Mouse (Mus musculus) left cerebral cortex, adult 18-20 months (tissue): ENCODE results near the gene Cdc14b. TPM values are rescaled to one million over a fixed set of nuclear protein-coding genes. Genes with fewer than 3 reads are reported as not detected.

ENCODE experiments used
- DNase-seq, 2 experiments: peaks; one replicate each; pipeline ENCODE4 v3.0.0; 2021 to 2022; ENCODE audit warnings: low spot score in 2 of 2, mixed read lengths in 1 of 2
- total RNA-seq, 2 experiments: library from RNA; stranded (reverse); gene quantifications; 2 replicates each; pipeline ENCODE4 v1.2.3; 2021

The Cdc14b gene
- total RNA-seq, 2 experiments from 2014 or later = 14.3 to 15.3 TPM

DNA sequence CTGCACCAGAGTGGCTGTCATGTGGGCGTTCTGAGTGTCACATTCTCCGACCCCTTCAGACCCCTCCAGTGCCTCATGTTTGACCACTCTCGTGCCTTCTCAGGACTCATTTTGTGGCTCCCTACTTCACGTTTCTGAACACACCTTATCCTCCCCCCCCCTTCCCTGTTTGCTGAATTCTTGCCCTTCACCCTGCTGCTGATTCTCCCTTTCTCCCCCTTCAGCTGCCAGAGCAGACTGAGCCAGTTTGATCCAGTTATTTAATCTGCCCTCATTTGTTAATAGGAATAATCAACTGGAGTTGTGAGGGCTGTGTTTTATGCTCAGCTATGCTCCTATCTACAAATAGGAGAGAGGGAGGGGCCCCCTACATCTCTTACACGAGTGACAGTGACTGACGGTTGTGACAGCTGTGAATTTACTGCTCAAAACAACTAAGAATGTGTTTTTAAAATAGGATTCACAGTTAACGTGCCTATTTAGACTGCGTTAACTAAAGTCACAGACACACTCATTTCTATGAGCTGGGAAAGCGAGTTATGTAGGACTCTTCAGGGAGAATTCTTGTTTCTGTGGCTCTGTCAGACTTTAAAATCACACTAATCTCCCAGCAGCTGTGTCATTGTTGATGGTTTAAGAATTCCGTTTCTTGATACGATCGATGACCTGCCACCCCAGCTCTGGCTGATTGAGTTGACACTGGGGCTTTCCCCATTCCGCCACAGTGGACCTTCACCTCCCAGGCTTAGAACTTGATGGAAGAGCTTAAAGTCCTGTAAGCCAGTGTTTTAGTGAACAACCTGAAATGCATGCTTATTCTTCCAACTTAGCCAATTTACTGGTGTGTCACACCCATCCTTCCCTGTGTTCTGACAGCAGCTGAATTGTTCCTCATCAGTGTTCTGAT is 96.1 kb downstream of the Cdc14b start:
- DNase-seq = no peak

- DNase-seq = no peak
These were observed 97.1 kb downstream of the Cdc14b start for GRCm38 (mm10) chr13:64178000-64178399.

GRCm38 (mm10) chr13:64169746-64170145 is 105.3 kb downstream of the Cdc14b start:
- no peak for DNase-seq

DNA sequence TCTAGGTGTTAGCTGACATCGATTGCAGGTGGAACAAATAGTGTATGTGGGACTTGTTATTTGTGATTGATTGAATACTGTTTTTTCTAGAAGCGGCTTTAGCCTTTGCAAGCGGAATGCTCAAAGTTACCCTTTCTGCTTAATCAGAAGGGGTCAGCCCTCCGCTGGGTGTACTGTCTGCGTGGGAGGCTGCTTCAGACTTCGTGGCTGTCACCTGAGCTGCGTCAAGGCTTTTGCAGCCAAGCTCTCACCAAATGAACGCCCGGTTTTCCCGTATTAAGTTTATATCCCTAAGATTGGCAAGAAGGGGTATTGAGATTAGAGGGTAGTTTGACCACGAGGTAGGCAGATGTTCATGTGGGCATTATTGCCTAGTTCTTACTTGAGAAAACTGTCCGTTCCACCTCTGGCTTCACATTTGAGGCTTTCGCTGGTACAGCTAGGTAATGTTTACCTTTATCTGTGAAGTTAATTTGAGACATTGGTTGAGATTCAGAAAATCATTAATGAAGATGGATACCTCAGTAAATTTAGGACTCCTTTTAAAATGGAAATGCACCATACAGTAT is 111.9 kb downstream of the Cdc14b start:
- no peak for DNase-seq

GRCm38 (mm10) chr13:64162626-64163025 is 112.5 kb downstream of the Cdc14b start:
- DNase-seq = no peak

GRCm38 (mm10) chr13:64161916-64162611 is 113.0 kb downstream of the Cdc14b start:
- DNase-seq = peak; percentile 47 to 51

GRCm38 (mm10) chr13:64161548-64161915 is 113.6 kb downstream of the Cdc14b start, which contains the start of gene Habp4:
TSS of gene Habp4 (plus strand) at chr13:64161824.
- DNase-seq = peak; percentile 98 to 99

DNA sequence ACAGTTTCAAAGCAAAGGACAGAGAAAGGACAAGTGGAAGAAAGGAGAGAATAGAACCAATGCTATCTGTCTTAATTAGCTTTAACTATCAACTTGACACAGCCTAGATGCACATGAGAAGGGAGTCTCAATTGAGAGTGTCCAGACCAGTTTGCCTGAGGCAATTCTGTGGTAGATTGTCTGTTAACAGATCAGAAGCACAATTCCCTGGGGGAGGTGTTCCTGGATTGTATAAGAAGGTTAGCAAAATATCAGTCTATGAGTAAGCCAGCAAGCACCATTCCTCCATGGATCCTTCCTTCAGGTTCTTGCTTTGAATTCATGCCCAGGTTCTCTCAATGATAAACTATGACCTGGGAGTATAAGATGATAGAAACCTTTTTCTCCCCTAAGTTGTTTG is 118.1 kb downstream of the Cdc14b start:
- no peak for DNase-seq

DNA sequence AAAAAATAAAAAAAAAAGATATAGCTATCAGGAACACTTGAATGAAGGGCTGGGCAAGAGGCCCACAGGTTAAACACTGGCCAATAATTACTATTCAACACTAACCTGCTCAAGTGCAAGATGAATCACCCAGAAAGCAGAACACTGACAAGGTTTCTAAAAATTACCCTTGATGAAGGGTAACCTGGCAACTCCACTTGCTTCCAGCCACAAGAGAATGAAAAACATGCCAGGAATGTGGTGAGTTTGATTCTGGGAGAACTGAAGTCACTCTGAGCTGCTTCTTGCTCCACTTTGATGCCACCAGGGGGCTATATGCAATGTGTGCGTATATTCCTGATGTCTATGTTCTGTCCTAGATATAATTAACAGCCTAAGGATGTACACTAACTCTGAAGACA is 119.9 kb downstream of the Cdc14b start:
- DNase-seq = no peak

DNA sequence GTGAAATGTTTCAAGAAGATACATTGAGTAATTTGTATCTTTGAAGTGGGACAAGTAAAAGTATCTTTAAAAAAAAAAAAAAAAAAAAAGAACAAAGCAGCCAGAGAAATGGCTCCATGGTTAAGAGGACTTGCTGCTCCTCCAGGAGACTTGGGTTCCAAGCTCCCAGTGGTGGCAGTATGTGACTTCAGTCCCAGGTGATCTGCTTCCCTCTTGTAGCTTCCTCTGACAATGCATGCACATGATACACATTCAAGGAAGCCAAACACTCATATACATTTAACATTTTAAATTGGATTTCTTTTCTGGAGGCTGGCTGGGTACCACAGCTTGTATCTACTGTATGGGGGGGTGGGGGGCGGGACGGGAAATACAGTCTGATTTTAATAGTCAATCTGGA is 120.4 kb downstream of the Cdc14b start:
- no peak for DNase-seq

DNA sequence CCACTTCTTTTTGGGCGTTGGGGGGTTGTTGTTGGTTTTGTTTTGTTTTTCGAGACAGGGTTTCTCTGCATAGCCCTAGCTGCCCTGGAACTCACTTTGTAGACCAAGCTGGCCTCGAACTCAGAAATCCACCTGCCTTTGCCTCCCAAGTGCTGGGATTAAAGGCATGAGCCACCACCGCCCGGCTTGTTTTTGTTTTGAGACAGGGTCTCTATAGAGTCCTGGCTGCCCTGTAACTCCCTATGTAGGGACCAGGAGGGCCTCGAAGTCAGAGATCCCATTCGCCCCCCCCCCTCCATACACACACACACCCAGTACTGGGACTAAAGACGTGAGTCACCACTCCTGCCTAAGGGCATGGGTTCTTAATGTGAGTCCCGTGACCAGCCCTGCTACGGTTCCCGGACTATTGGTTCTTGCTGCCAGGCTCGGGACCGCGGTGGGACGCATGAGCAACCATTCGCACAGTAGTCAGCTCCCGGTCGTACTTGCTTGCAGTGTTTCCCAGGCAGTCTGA is 121.3 kb downstream of the Cdc14b start:
- no peak for DNase-seq

DNA sequence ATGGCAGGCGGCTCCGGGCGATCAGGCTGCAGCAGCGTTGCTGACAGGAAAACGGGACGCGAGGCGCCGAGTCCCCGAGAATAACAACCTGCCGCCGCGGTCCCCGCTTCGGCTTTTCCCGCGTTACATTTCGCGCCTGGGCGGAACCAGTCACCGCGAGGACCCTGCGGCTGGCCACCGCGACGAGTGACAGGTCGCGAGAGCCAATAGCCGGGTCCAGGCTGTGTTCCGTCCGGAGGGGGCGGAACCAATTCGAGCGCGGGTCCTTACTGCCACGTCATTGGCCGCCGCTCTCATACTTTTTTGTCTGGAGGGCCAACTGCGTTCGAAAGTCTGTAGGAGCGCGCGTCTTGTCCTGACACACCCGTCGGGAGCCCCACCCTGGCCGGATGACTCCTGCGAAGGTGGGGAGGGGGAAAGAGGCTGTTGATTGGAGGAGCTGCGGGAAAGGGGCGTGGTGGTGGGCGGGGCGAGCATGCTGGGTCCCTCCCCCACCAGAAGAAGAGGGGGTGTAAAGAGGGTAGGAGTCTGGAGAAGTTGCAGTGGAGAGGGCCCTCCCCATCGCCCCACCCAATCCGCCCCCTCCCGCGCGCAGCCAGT is 121.9 kb downstream of the Cdc14b start, which contains the start of gene Zfp367:
Zfp367 (minus strand) TSS at position 120 of the 600 bp plus-strand sequence.
- peak; percentile 95 to 97 for DNase-seq

GRCm38 (mm10) chr13:64152671-64153082 is 122.4 kb downstream of the Cdc14b start:
- peak in 1 of 2 experiments; percentile 35 for DNase-seq

- peak; percentile 80 to 81 for DNase-seq
These were observed 122.8 kb downstream of the Cdc14b start for GRCm38 (mm10) chr13:64152241-64152669.

DNA sequence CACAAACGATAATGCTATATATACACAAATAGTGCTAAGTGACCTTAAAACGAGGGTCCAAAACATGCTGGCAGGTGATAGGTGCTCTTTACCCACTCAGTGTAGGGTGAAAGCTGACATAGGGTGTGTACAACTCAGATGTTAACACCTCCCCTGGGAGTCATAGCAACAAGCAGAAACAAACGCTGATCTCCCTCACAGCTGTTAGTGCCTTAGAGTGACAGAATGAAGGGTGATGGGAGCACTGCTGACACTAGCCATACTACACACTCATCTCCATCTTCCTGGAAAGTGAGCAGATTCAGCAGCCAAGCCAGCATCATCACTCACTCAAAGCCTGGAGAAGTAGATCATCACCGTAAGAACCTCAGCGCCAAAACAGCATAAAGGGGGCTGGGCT is 125.0 kb downstream of the Cdc14b start:
- no peak for DNase-seq

Other genes starting within 250 kb of the Cdc14b start
- not detected for gene Hsd17b3, start 186.1 kb downstream of the Cdc14b start, total RNA-seq
- 1 to 10 TPM in 1 of 2 experiments, under 1 TPM in 1; 0.77 to 1.3 TPM for gene Slc35d2, start 145.9 kb downstream of the Cdc14b start, total RNA-seq
- gene Zfp367, start 122.1 kb downstream of the Cdc14b start, total RNA-seq = 10 to 100 TPM; 26.6 to 33.5 TPM
- gene Habp4, start 113.5 kb downstream of the Cdc14b start, total RNA-seq = 100 to 1,000 TPM; 216 to 221 TPM
- 10 to 100 TPM; 20.4 to 23.8 TPM for gene Aaed1, start 37.4 kb upstream of the Cdc14b start, total RNA-seq
- 100 to 1,000 TPM; 117 to 124 TPM for gene Ctsl, start 95.6 kb upstream of the Cdc14b start, total RNA-seq
- gene Cdk20, start 157.0 kb upstream of the Cdc14b start, total RNA-seq = 10 to 100 TPM in 1 of 2 experiments, 1 to 10 TPM in 1; 9.9 to 11.9 TPM
- gene Fam240b, start 222.5 kb upstream of the Cdc14b start, total RNA-seq = not detected